Mouse (Mus musculus) limb, embryonic 10.5 days (tissue): ENCODE measurements around the gene Wdr31. TPM values are rescaled to one million over a fixed set of nuclear protein-coding genes. Genes with fewer than 3 reads are reported as not detected.

ENCODE experiments used
- DNase-seq: peaks from one replicate; pipeline ENCODE4 v3.0.0-alpha.2; 2017; ENCODE audit warnings: low spot score
- H3K27ac ChIP-seq: fragments of 300-500 bp; sonication (generic); 2 replicates; pipeline ENCODE4 v1.5.1; 2016; ENCODE audit warnings: mild to moderate bottlenecking
- H3K27me3 ChIP-seq: fragments of 300-500 bp; sonication (generic); 2 replicates; pipeline ENCODE4 v1.6.1; 2016; ENCODE audit warnings: low read depth, mild to moderate bottlenecking; ENCODE audit not compliant: poor library complexity, severe bottlenecking
- H3K36me3 ChIP-seq: fragments of 300-500 bp; sonication (generic); 2 replicates; pipeline ENCODE4 v1.6.1; 2016; ENCODE audit warnings: mild to moderate bottlenecking, moderate library complexity
- H3K4me1 ChIP-seq: fragments of 300-500 bp; sonication (generic); 2 replicates; pipeline ENCODE4 v1.6.1; 2016
- H3K4me3 ChIP-seq: fragments of 300-500 bp; sonication (generic); 2 replicates; pipeline ENCODE4 v1.5.1; 2016; ENCODE audit warnings: mild to moderate bottlenecking, moderate library complexity
- H3K9me3 ChIP-seq: fragments of 300-500 bp; sonication (generic); replicated peaks from 2 replicates; pipeline ENCODE4 v1.6.1; 2016; ENCODE audit warnings: mild to moderate bottlenecking
- WGBS: fragments of 180-500 bp; shearing (Covaris S2); methylation state at CpG from one replicate; pipeline ENCODE4 v1.1.7; 2016; 5-methylcytosine and 5-hydroxymethylcytosine counted together
- polyA plus RNA-seq: library from polyadenylated mRNA; unstranded; fragments of >200 nt; fragmentation: Nextera tagmentation; extraction: Ambion mirVana; gene quantifications from 2 replicates; pipeline ENCODE4 v1.2.1, GENCODE M21; 2016

The Wdr31 gene
- polyA plus RNA-seq, 1 experiment from 2014 or later = 13.4 TPM

- H3K4me3 ChIP-seq = no peak overlapping the region
- no peak for DNase-seq
- peaks cover 67% of the 10 kb centered on the region for H3K36me3 ChIP-seq
- H3K4me1 ChIP-seq = no peaks in the 10 kb centered on the region
- WGBS = 93% methylated on average over 5 of the region's 5 CpGs
- H3K27me3 ChIP-seq = no peaks in the 10 kb centered on the region
- H3K27ac ChIP-seq = no peak overlapping the region
- no peaks in the 10 kb centered on the region for H3K9me3 ChIP-seq
Observed at GRCm38 (mm10) chr4:62508839-62509238, 38.1 kb upstream of the Wdr31 start.

DNA sequence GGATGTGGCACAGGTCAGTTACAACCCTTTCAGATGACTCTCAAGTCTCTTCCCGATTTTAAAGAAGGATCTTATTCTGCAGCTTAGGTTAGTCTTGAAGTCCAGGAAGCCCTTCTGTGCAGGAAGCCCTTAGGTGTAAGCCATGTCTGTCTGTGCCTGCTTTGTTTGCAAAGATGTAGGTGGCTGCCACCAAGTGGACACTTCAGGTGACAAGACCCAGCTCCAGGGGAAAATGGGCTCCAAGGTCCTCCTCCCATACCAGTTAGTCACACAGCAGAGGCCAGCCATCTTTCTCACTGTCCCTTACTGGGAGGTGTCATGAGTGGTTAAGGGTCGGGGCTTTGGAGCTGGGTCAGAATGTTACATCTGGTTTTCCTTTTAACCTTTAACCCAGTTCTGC lies 36.1 kb upstream of the Wdr31 start:
- Histone ChIP-seq H3K4me1 (peaks cover 5% of the 10 kb centered on the region; the same call in 1 of the 2 replicates), H3K36me3 (peaks cover 46% of the 10 kb centered on the region), H3K27ac (no peak overlapping the region), H3K9me3 (no peaks in the 10 kb centered on the region), H3K4me3 (no peak overlapping the region), H3K27me3 (no peaks in the 10 kb centered on the region)
- WGBS = 57% methylated on average over 2 of the region's 2 CpGs
- DNase-seq = no peak

DNA sequence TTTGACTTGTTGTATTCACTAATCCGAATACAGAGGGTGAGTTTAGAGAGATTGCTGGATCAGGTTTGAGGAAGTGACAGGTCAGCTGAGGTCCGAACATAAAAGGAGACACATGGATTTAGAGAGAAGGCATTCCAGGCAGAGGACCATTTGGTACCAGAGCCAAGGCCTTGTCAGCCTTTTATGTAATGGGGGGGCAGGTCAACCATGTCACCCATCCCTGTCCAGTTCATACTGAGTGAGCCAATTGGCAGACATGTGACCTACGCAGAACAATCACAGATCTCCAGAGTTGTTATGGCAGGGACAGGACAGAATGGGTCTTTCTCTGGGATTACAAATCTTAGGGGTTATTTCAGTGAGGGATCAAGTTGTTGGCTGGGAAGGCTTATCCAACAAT lies 35.3 kb upstream of the Wdr31 start:
- Histone ChIP-seq H3K27me3 (no peaks in the 10 kb centered on the region), H3K4me3 (no peak overlapping the region), H3K9me3 (no peaks in the 10 kb centered on the region), H3K4me1 (peaks cover 10% of the 10 kb centered on the region), H3K27ac (no peak overlapping the region), H3K36me3 (peaks cover 38% of the 10 kb centered on the region)
- no peak for DNase-seq
- 81% methylated on average over 3 of the region's 3 CpGs for WGBS

GRCm38 (mm10) chr4:62503374-62503970 lies 32.8 kb upstream of the Wdr31 start, which contains the start of gene Hdhd3:
Gene Hdhd3 (minus strand): TSS chr4:62503467.
- Histone ChIP-seq H3K9me3 (no peaks in the 10 kb centered on the region), H3K4me3 (peak within 1 kb of the TSS; percentile 74), H3K27ac (peak within 1 kb of the TSS; percentile 85), H3K4me1 (peaks cover 10% of the 10 kb centered on the region), H3K36me3 (peaks cover 29% of the 10 kb centered on the region), H3K27me3 (no peaks in the 10 kb centered on the region)
- 85% methylated on average over 3 of the region's 3 CpGs for WGBS
- no peak for DNase-seq

DNA sequence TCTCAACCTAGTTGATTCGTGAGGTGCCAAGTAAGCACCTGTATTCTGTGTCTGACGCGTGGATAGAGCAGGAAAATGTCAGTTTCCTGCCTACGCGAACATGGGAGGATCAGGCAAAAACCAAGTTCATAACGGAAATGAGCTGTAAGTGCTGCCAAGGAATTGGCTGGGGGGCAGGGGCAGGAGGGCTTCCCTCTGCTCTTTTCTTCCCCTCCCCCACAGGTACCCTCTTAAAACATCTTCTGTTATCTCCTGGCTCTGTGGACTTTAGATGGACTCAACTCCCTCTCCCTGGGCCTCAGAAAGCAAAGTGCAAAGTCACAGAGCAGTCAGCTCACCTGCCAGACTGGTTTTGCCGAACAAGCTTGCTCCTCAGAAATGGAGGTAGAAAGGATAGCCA lies 32.3 kb upstream of the Wdr31 start:
- peaks cover 29% of the 10 kb centered on the region for H3K36me3 ChIP-seq
- no peak for DNase-seq
- H3K27me3 ChIP-seq = no peaks in the 10 kb centered on the region
- H3K4me1 ChIP-seq = peaks cover 10% of the 10 kb centered on the region
- no peak overlapping the region for H3K27ac ChIP-seq
- H3K4me3 ChIP-seq = peak overlapping the region; percentile 74; the same call in 1 of the 2 replicates
- 74% methylated on average over 7 of the region's 7 CpGs for WGBS
- no peaks in the 10 kb centered on the region for H3K9me3 ChIP-seq

- peaks cover 10% of the 10 kb centered on the region for H3K4me1 ChIP-seq
- 2% methylated on average over 38 of the region's 38 CpGs for WGBS
- H3K27ac ChIP-seq = peak overlapping the region; percentile 85
- peak overlapping the region; percentile 74 for H3K4me3 ChIP-seq
- H3K9me3 ChIP-seq = no peaks in the 10 kb centered on the region
- no peaks in the 10 kb centered on the region for H3K27me3 ChIP-seq
- peaks cover 27% of the 10 kb centered on the region for H3K36me3 ChIP-seq
- DNase-seq = peak; percentile 90
Observed at GRCm38 (mm10) chr4:62501964-62502732, 31.5 kb upstream of the Wdr31 start.

GRCm38 (mm10) chr4:62501534-62501933 lies 30.8 kb upstream of the Wdr31 start:
- Histone ChIP-seq H3K4me1 (peaks cover 10% of the 10 kb centered on the region), H3K36me3 (peaks cover 30% of the 10 kb centered on the region), H3K9me3 (no peaks in the 10 kb centered on the region), H3K27ac (peak overlapping the region; percentile 85), H3K27me3 (no peaks in the 10 kb centered on the region), H3K4me3 (peak overlapping the region; percentile 74)
- DNase-seq = no peak
- 5% methylated on average over 7 of the region's 7 CpGs for WGBS

GRCm38 (mm10) chr4:62500799-62501198 lies 30.1 kb upstream of the Wdr31 start:
- H3K27me3 ChIP-seq = no peaks in the 10 kb centered on the region
- WGBS = 91% methylated on average over 4 of the region's 4 CpGs
- peaks cover 30% of the 10 kb centered on the region for H3K36me3 ChIP-seq
- no peak overlapping the region for H3K4me3 ChIP-seq
- H3K9me3 ChIP-seq = no peaks in the 10 kb centered on the region
- no peak overlapping the region for H3K27ac ChIP-seq
- H3K4me1 ChIP-seq = peaks cover 10% of the 10 kb centered on the region
- DNase-seq = no peak

- H3K27ac ChIP-seq = no peak overlapping the region
- no peak for DNase-seq
Observed at GRCm38 (mm10) chr4:62496815-62497214, 26.1 kb upstream of the Wdr31 start.

GRCm38 (mm10) chr4:62495946-62496345 lies 25.2 kb upstream of the Wdr31 start:
- Histone ChIP-seq H3K4me3 (no peak overlapping the region), H3K27ac (no peak overlapping the region), H3K9me3 (no peaks in the 10 kb centered on the region), H3K27me3 (no peaks in the 10 kb centered on the region), H3K4me1 (no peaks in the 10 kb centered on the region), H3K36me3 (peaks cover 30% of the 10 kb centered on the region)
- DNase-seq = no peak
- WGBS = 82% methylated on average over 8 of the region's 8 CpGs

More at GRCm38 (mm10) chr4:62496815-62497214, 26.1 kb upstream of the Wdr31 start:
- 81% methylated on average over 8 of the region's 8 CpGs for WGBS
- Histone ChIP-seq H3K4me3 (no peak overlapping the region), H3K27me3 (no peaks in the 10 kb centered on the region), H3K36me3 (peaks cover 30% of the 10 kb centered on the region), H3K4me1 (peaks cover 5% of the 10 kb centered on the region), H3K9me3 (no peaks in the 10 kb centered on the region)

- Histone ChIP-seq H3K36me3 (peaks cover 21% of the 10 kb centered on the region), H3K27me3 (no peaks in the 10 kb centered on the region), H3K4me3 (no peak overlapping the region), H3K9me3 (no peaks in the 10 kb centered on the region), H3K4me1 (no peaks in the 10 kb centered on the region), H3K27ac (no peak overlapping the region)
- 82% methylated on average over 9 of the region's 9 CpGs for WGBS
- no peak for DNase-seq
Observed at GRCm38 (mm10) chr4:62494230-62494629, 23.5 kb upstream of the Wdr31 start.

GRCm38 (mm10) chr4:62492682-62493081 lies 22.0 kb upstream of the Wdr31 start:
- Histone ChIP-seq H3K4me3 (no peak overlapping the region), H3K27ac (no peak overlapping the region), H3K27me3 (no peaks in the 10 kb centered on the region), H3K4me1 (no peaks in the 10 kb centered on the region), H3K36me3 (peaks cover 6% of the 10 kb centered on the region; the same call in 1 of the 2 replicates), H3K9me3 (no peaks in the 10 kb centered on the region)
- WGBS = 88% methylated on average over 2 of the region's 2 CpGs
- no peak for DNase-seq

DNA sequence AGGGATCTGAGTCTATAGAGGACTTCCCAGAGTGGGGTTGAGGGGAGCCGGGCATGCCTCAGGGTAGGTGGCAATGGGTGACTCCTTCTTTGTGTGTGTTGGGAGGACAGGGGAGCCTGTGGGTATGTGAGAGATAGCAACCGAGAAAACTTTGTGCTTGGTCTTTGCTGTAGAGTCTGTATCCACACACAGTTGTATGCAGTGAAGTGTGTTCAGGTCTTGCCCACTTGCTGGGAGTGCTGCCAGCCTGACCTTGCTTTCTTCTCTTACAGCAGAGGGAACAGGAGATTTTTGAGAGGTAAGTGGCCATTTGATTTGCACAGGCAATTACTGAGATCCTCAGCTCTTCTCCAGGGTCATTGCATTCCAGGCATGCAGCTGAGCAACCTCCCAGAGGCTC lies 17.2 kb upstream of the Wdr31 start:
- 84% methylated on average over 2 of the region's 2 CpGs for WGBS
- peaks cover 8% of the 10 kb centered on the region; the same call in 1 of the 2 replicates for H3K27me3 ChIP-seq
- H3K27ac ChIP-seq = no peak overlapping the region
- H3K4me3 ChIP-seq = no peak overlapping the region
- no peaks in the 10 kb centered on the region for H3K9me3 ChIP-seq
- no peaks in the 10 kb centered on the region for H3K4me1 ChIP-seq
- no peaks in the 10 kb centered on the region for H3K36me3 ChIP-seq
- no peak for DNase-seq
